Mouse (Mus musculus) mature B cell (primary cell): ENCODE measurements around the gene Lrrc71.

ENCODE experiments used
- in situ Hi-C: fragments of 300-500 bp; cut with MboI; formaldehyde crosslinking; loops from 2 replicates; pipeline ENCODE4 v1.14.3; 2019

The Lrrc71 gene

DNA sequence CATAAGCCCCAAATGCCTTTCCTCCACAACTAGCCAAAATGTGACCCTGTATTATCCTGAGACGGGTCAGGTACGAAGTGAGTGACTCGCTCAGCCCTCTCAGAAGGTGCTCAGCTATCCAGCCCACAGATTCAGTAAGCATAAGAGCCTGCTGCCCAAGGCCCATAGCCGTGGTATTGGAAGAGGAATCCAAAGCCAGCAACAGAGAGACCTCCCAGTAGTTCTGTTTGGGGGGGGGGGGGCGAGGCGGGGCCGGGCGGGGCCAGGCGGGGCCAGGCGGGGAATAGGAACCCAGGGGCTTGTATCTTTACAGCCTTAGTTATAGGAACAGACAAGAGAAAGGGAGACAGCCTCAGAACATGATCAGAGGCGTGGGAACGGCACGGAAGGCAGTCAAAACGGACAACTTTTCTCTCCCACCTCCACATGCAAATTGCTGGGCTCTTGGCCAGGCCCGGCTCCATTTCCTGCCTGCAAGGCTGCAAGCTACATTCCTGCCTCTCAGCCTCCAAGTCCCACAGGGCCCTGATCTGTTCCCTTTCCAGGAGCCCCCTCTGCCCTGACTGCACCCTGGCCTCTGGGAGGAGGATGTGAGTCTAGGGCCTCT is 15.4 kb upstream of the Lrrc71 start:
- in situ Hi-C loops = no loop called here

DNA sequence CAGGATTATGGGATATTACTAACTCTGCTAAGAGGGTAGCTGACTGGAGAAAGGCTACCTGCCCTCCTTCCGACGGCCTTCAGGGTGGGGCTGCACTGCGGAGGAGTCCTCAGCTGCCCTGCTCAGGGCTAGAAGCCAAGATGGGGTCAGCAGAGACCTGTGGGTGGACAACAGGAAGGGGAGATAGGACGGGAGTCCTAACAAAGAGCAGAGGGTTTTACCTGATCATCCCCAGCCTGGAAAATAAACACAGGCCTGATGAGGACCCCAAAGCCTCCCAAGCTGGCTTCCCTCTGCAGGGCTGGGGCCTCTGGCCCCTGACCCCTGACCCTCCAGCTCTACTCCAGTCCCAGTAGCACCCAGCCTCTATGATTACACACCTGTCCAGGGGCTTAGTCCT is 14.8 kb upstream of the Lrrc71 start:
- in situ Hi-C loops = no loop called here

DNA sequence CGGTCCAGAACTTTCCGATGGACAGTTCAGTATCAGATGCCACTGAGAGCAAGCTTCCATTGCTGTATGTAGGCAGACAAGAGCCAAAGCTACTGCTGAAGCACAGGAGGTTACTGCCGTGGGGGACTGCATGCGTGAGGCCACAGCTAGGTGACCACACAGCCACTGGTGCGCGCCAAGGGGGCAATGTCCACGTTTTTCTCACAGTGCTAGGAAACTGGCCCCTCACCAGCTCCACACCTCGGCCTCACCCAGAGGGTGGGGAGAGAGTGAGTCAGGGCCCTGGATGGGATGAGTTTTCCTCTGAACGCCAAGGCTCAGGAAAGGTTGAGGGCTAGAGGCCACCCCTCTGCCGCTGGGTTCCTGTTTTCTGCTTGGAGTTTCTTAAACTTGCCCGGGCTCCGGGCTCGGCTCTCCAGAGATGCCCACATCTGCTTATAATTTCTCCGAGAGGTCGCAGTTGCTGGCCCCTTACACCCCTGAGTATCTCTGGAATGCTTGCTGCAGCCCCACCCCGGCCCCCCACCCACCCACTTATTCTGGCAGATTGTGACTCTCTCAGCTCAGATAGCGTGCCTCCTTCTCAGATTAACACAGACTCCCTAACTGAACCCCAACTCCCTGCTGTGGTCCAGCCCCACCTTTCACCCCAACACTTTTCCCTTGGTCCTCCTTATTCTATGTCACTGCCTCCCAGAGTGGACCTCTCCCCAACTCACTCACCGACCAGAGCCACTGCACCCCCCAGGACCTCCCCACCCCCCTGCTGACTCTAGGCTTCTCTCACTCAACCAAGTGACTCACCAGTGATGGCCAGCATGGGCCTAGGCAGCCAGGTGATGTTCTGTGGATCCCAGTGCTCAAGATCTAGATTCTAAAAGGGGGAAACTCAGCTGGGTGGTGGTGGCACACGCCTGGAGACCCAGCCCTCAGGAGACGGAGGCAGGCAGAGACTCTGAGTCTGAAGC is 13.3 kb upstream of the Lrrc71 start:
- in situ Hi-C loops = no loop called here

DNA sequence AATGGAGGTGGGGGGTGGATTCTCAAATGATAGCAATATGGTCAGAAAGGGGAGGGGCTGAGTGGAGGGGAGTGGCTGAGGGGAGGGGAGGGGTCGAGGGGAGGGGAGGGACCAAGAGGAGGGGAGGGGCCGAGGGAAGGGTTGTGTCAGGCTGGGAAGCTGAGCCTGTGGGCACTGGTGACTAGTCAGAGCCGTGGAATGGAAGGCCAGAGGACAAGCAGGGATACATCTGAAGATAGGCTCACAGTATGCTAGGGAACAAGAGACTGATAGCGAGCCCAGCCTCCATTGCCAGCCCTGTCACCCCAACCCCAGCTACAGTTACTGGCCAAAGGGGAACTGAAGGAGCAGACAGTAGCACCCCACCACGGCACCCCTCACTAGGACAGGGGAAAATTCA is 10.2 kb upstream of the Lrrc71 start:
- in situ Hi-C loops = no loop called here

DNA sequence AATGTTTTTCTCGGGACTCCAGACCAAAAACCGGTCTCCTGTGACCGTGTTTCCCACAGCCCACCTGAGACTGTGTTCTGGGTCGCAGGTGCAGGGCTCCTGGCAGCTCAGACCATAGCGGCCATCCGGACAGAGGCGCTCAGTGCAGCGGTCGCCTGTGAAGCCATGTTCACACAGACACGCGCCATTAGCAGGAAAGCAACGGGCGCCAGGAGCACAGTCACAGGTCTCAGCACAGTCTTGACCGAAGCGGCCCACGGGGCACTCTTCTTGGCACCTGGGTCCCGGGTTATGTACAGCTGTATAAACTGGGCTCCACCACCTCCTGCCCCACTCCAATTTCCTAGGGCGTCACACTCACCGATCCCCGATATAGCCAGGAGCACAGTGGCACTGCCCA is 8.1 kb upstream of the Lrrc71 start:
- in situ Hi-C loops = no loop called here

DNA sequence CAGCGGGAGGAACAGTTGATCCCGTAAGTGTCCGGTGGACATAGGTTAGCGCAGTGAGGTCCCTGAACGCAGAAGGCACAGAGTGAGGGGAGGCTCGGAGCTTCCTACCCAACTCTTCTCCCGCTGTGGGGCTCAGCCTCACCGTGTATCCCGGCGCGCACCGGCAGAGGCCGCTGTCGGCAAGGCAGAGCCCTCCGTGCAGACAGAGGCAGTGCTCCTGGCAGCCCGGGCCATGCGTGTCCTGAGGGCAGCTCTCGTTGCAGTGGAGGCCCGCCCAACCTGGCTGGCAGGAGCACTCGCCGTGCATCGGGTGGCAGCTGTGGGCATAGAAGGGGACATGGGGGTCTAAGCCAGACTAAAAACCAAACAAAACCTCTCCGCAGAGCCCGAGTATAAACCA is 7.5 kb upstream of the Lrrc71 start:
- in situ Hi-C loops = no loop called here

DNA sequence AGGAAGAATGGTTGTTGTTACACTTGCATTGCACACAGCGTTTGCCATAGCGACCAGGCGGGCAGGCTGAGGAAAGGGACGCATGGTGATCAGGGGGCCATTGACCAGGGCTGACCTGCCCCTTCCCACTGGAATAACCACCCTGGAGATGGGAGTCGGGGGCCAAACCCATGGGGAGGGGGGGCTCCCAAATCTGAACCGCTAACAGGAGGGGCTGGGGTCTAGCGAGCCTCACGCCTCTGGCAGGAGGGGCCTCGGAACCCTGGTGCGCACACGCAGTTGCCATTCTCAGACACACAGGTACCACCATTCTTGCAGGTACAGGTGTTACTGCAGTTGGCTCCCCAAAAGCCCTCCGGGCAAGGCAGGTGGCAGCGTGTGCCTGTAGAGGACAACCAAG is 5.4 kb upstream of the Lrrc71 start:
- in situ Hi-C loops = no loop called here

DNA sequence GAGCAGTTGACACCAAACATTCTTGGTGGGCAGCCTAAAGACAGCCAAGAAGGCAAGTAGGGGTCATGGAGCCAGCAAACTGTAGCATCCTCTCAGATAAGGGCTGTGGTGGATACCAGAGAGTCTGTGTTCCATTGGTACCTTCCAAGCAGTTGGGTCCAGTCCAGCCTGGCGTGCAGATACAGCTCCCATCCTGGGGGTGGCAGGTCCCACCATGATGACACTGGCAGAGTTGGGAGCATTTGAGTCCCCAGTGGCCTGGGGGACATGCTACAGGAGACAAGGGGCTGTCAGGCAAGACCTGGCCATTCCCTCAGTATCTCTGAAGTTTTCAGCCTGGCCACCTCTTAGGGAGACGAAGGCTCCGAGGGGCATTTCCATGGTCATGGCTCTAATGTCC is 4.1 kb upstream of the Lrrc71 start:
- in situ Hi-C loops = no loop called here

DNA sequence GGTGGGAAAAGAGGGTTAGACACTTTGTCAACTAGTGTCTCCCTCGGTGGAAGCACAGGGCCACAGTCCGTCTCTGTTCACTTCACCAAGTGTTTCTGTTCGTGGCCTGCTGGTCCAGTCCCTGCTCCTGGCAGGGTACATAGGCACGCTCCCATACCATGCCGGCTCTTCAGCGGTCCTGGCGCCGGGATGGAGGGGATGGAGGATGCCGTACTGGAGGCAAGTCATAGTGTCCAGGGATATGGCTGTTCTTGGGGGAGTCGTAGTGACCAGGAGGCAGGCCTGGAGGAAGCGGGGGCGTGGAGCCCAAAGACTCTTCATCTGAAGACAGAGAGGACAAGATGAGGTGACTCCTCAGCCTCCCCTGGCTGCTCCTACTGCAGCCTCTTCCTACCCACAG is 1.6 kb upstream of the Lrrc71 start:
- in situ Hi-C loops = no loop called here

DNA sequence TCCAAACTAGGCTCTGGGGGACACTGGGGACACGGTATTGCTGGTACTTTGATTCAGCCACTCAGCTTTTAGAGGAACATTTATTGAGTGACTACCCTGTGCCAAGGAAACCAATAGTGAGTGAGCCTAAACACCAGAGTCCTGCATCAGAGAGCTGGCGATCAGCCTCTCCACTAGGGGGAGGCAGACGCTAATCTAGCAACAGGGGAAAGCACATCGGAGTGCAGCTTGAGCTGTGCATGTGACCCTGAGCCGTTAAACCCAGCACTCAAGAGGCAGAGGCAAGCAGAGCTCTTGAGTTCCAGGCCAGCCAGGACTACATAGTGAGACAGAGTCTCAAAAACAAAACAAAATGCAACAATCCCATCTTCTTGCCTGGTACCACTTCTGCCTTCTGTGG is 611 bp upstream of the Lrrc71 start:
- in situ Hi-C loops = no loop called here

DNA sequence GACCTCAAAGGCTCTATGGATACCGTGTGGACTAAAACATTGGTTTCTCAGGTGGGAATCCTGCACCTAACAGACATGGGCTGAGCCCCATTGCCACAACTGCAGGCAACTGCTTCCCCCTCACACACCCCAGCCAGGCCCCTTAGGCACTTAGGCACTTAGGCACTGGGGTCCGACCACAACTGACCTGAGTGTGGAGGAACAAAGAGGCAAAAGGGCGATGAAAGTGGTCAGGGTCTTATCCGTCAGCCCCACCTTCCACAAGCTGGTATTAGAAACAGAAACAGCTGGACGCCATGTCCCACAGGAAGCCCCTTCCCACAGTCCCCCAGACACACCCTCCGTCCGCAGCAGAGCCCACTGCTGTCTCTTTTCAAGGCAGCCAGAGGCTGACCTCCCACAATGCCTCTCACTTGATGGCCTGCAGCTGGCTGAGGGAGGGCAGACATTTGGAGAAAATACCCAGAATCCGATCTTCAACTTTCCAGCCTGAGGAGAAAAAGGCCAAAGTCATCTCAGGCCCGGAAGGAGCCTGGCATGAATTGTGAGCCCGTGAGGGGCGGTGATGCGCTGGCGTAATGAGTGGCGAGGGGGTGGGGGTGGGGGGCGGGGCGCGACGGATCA is 3.3 kb downstream of the Lrrc71 start:
- in situ Hi-C loops = no loop called here

DNA sequence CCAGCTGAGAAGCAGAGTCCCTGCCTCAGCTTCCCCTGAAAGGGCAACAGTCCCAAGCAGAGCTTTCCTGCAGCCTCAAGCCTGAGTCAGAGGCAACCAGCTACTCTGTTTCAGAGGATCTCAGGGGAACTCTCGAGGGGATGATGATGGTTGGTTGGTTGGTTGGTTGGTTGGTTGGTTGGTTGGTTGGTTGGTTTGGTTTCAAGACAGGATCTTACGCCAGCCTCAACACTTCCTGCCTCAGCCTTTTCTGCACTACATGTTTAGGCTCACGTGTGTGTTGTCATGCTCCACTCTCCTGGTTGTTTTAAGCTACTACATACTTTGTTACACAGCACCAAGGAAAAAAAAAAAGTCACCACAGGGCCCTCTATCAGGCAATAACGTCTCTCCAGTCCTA is 4.5 kb downstream of the Lrrc71 start:
- in situ Hi-C loops = no loop called here

DNA sequence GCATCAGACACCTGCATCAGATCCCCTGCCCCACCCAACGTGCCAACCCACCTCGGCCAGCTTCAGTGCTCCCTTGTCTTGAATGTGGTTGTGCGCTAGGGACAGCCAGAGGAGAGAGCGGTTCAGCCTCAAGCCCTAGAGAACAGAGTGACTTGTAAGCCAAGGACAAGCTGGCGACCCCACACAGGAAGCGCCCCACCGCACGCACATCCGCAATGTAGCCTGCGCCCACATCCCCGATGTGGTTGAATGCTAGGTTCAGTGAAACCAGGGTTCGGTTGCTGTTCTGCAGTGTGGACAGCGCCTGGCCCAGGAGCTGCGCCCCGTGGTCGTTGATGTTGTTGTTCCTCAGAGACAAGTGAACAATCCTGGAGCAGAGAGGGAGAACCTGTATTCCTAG is 5.7 kb downstream of the Lrrc71 start:
- in situ Hi-C loops = no loop called here

DNA sequence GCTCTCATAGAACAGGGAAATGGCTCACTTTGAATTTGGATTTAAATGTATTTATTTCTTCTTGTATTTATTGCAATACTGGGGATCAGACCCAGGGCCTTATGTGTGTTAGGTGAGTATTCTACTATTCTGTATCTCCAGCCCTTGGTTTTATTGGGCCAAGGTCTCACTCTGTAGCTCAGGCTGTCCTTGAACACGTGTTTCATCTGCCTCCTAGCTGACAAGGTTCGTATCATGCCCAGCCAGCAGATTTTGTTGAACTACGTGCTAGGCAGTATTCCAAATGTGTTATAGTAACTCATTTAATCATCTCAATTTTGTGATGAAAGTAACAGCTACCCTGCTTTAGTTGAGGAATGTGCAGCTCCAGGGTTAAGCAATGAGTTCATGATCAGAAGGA is 6.4 kb downstream of the Lrrc71 start:
- in situ Hi-C loops = no loop called here

DNA sequence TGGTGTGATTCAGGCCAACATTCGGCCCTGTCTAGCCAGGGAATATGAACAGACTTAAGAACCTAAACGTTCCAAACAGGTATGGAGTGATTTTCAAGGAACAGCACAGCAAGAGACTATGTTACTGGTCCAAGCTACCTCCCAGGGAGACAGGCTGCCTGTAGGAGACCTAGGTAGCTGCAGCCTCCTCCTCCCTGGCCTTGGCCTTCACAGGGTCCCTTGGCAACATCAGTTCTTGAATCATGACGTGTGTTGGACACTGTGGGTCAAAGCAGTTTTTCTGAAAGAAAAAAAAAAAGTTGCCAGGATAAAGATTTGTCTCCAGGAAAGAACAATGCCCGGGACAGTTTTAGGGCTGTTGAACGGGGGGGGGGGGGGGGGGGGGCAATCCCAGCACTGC is 9.5 kb downstream of the Lrrc71 start:
- in situ Hi-C loops = no loop called here

DNA sequence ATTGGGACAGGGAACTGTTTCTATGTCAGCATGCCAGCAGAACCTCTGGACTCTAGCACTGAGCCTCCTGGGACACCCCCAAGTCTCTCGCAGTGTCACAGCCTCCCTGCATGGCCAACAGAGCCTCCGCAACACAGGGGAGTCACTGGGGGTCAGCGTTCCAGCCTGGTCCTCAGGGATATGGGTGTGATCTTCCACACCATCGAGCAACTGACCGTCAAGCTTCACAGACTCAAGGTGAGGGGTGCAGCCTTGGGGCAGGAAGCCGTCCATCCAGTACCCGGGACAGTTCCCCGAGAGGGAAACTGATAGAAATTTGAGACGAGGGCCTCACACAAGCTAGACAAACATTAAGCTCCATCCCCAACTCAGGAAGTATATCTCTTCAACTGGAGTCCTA is 13.1 kb downstream of the Lrrc71 start:
- in situ Hi-C loops = no loop called here

DNA sequence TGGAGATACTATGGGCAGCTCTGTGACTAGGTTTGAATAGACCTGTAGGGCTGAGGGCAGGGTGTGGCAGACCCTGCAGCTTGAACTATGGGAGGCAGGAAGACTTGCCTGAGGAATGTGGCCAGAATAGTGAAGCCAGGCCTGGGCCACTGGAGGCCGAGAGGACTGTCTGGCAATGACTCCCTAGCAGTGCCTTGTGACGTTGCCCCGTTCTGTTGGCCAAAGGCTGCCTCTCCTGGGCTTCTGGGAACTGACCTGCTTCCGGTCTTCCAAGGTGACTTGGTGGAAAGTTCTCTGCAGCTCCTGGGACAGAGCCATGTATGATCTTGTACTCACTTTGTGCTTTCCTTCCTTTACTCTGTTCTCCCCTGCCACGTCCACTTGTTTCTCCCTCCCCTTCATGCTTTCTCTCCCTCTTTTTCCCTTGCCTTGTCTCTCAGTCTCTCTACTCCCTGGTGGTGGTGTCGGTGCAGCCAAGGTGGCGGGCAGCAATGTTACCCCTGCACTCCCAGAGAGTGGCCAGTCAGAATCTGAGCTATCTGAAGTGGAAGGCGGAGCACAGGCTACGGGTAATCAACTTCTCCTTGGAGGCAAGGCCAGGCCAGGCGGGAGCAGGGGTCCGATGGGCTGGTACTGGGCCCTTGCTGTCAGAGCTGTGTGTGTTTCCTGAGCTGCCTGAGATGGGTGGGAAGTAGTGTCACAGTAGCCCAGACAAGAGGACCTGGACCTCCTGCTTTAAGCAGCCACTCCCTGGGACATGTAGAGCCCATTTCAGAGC is 14.3 kb downstream of the Lrrc71 start:
- in situ Hi-C loops = no loop called here

DNA sequence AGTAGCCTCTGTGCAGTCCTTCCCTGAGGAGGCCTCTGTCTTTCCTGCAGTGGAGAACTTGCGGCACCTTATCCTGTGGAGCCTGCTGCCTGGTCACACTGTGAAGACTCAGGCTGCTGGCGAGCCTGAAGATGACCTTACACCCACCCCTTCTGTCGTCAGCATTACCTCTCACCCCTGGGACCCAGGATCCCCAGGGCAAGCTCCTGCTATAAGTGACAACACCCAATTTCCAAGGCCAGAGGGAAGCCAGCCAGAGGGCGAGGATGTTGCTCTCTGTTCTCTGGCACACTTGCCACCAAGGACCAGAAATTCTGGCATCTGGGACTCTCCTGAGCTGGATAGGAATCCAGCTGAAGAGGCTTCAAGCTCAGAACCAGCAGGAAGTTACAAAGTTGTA is 15.3 kb downstream of the Lrrc71 start:
- in situ Hi-C loops = no loop called here

DNA sequence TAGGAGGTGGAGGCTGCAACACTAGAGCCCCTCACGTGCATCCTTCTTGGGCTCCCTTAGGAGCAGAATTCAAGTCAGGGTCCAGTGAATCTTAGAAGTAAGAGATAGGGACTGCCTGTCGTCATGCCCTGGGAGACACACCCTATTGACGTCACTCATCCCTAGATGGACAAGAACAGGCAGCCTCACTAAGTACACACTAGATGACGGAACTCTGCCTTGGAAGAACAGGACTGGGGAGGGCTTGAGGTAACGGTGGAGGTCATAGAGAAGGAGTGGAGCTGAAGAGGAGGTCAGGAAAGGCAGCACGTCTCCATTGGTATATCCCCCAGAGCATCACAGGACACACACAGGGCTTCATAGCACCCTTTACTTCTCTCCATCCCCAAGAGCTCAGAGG is 19.7 kb downstream of the Lrrc71 start:
- in situ Hi-C loops = no loop called here

DNA sequence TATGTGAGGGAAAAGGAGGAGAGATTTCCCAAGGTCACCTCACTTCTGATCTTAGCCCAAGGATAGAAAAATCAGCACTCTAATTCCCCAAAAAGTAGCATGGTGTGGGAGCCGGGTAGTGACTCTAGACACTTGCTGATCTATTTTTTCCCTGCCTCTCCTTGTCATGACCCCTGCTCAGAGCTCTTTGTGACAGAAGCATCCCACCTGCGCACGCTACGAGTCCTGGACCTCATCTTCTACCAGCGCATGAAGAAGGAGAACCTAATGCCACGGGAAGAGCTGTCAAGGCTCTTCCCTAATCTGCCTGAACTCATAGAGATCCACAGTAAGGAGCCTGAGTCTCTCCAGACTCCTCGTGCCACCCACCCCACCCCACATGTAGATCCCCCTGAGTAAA is 22.2 kb downstream of the Lrrc71 start:
- in situ Hi-C loops = no loop called here

DNA sequence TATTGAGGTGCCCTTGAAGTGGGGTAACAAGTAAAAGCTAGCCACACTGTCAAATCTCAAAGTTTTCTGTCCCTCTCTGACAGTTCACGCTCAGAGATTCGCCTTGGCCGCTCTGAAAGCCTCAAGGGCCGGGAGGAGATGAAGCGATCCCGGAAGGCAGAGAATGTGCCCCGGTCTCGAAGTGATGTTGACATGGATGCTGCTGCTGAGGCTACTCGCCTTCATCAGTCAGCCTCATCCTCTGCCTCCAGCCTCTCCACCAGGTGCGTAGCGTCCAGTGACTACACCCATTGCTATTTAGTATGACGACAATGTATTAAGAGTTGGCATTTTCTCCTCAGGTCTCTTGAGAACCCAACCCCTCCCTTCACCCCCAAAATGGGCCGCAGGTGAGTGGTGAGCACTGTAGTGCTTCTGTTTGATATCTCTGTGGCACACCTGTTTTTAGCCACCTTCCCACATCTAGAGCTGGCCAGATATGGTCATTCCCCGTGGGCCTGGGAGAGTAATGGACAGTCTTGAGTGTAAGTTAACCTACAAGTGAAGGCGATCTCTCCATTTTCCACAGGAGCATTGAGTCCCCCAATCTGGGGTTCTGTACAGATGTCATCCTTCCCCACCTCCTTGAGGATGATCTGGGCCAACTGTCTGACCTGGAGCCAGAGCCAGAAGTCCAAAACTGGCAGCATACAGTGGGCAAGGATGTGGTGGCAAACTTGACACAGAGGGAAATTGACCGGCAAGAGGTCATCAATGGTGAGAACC is 22.8 kb downstream of the Lrrc71 start:
- in situ Hi-C loops = no loop called here

DNA sequence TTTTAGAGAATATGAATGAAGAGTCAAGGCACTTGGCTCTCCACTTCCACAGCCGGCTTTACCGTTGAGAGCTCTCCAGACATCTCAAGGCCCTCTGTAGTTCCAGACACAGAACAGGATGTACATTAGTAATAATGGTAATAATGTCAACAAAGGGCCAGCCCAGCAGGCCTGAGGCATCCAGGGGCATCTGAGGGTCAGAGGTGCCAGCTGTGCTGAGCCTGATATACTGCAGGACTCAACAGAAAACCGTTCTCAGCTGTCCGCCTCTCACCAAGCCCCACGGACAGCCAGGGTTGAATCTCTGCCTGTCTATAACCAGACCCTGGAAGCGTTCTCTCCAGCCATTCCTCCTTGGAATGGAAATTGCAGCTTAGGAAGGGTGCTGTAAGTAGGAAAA is 23.9 kb downstream of the Lrrc71 start:
- in situ Hi-C loops = no loop called here
